Mouse (Mus musculus): ENCODE results near the gene Gcsam. TPM values are rescaled to one million over a fixed set of nuclear protein-coding genes. Genes with fewer than 3 reads are reported as not detected.

Gene Gcsam
- polyA plus RNA-seq, 1 experiment from 2014 or later, result 0.15 TPM

- Histone ChIP-seq H3K9ac (ENCODE audit: low read length) (no peak overlapping the region), H3K4me3 (ENCODE audit: control insufficient read depth in 1 of 2, insufficient read depth in 1 of 2, low read depth in 1 of 2, low read length in 2 of 2) (no peak overlapping the region)
- 44% methylated on average over 6 of the region's 6 CpGs for WGBS
Observed at GRCm38 (mm10) chr16:45644380-45644779, 34.2 kb downstream of the Gcsam start.

GRCm38 (mm10) chr16:45651497-45651896, 41.3 kb downstream of the Gcsam start:
- peaks cover 7% of the 10 kb centered on the region in 2 experiments; a peak in 2 of 4 replicates for H3K4me1 ChIP-seq (ENCODE audit: control insufficient read depth in 2 of 2, insufficient read depth in 2 of 2, low read length in 2 of 2)
- peaks cover 6% of the 10 kb centered on the region; the same call in 1 of the 2 replicates for H3K27me3 ChIP-seq (ENCODE audit: control insufficient read depth, insufficient read depth, low read length)
- no peak overlapping the region for H3K27ac ChIP-seq (replicated peaks in 1 of 2; ENCODE audit: control insufficient read depth in 1 of 2, insufficient read depth in 1 of 2, low read depth in 2 of 2, low read length in 2 of 2)
- WGBS, result 56% methylated on average over 2 of the region's 2 CpGs
- no peak overlapping the region for H3K4me2 ChIP-seq (ENCODE audit: low read length)
- no peak overlapping the region for H3K9ac ChIP-seq (ENCODE audit: low read length)
- H3K36me3 ChIP-seq (ENCODE audit: control insufficient read depth, insufficient read depth, low read length), result no peaks in the 10 kb centered on the region
- ATAC-seq (ENCODE audit: insufficient number of reproducible peaks, insufficient read depth, low FRiP score, low read depth), result no peak
- H3K9me3 ChIP-seq (ENCODE audit: control insufficient read depth, low read length), result no peaks in the 10 kb centered on the region
- H3K4me3 ChIP-seq (ENCODE audit: control insufficient read depth in 1 of 2, insufficient read depth in 1 of 2, low read depth in 1 of 2, low read length in 2 of 2), result no peak overlapping the region

More at GRCm38 (mm10) chr16:45644380-45644779, 34.2 kb downstream of the Gcsam start:
- H3K27ac ChIP-seq (replicated peaks in 1 of 2; ENCODE audit: control insufficient read depth in 1 of 2, insufficient read depth in 1 of 2, low read depth in 2 of 2, low read length in 2 of 2), result no peak overlapping the region
- no peaks in the 10 kb centered on the region for H3K4me1 ChIP-seq (ENCODE audit: control insufficient read depth in 2 of 2, insufficient read depth in 2 of 2, low read length in 2 of 2)
- H3K27me3 ChIP-seq (ENCODE audit: control insufficient read depth, insufficient read depth, low read length), result no peaks in the 10 kb centered on the region
- H3K4me2 ChIP-seq (ENCODE audit: low read length), result no peak overlapping the region
- no peak for ATAC-seq (ENCODE audit: insufficient number of reproducible peaks, insufficient read depth, low FRiP score, low read depth)
- H3K9me3 ChIP-seq (ENCODE audit: control insufficient read depth, low read length), result no peaks in the 10 kb centered on the region
- no peaks in the 10 kb centered on the region for H3K36me3 ChIP-seq (ENCODE audit: control insufficient read depth, insufficient read depth, low read length)

GRCm38 (mm10) chr16:45653009-45653933, 43.1 kb downstream of the Gcsam start:
- Histone ChIP-seq H3K4me3 (ENCODE audit: control insufficient read depth in 1 of 2, insufficient read depth in 1 of 2, low read depth in 1 of 2, low read length in 2 of 2) (peak overlapping the region; percentile 39 to 43), H3K9ac (ENCODE audit: low read length) (peak overlapping the region; percentile 54), H3K4me1 (ENCODE audit: control insufficient read depth in 2 of 2, insufficient read depth in 2 of 2, low read length in 2 of 2) (peaks cover 7% of the 10 kb centered on the region in 2 experiments; a peak in 2 of 4 replicates), H3K27me3 (ENCODE audit: control insufficient read depth, insufficient read depth, low read length) (peaks cover 6% of the 10 kb centered on the region; the same call in 1 of the 2 replicates), H3K36me3 (ENCODE audit: control insufficient read depth, insufficient read depth, low read length) (no peaks in the 10 kb centered on the region), H3K27ac (replicated peaks in 1 of 2; ENCODE audit: control insufficient read depth in 1 of 2, insufficient read depth in 1 of 2, low read depth in 2 of 2, low read length in 2 of 2) (no peak overlapping the region), H3K4me2 (ENCODE audit: low read length) (peak overlapping the region; percentile 87), H3K9me3 (ENCODE audit: control insufficient read depth, low read length) (no peaks in the 10 kb centered on the region)
- 9% methylated on average over 17 of the region's 17 CpGs for WGBS
- no peak; the same call in 1 of the 2 replicates for ATAC-seq (ENCODE audit: insufficient number of reproducible peaks, insufficient read depth, low FRiP score, low read depth)

- peaks cover 7% of the 10 kb centered on the region in 2 experiments; a peak in 2 of 4 replicates for H3K4me1 ChIP-seq (ENCODE audit: control insufficient read depth in 2 of 2, insufficient read depth in 2 of 2, low read length in 2 of 2)
- H3K36me3 ChIP-seq (ENCODE audit: control insufficient read depth, insufficient read depth, low read length), result no peaks in the 10 kb centered on the region
- H3K4me3 ChIP-seq (ENCODE audit: control insufficient read depth in 1 of 2, insufficient read depth in 1 of 2, low read depth in 1 of 2, low read length in 2 of 2), result peak within 1 kb of the TSS; percentile 39 to 43
- WGBS, result 5% methylated on average over 20 of the region's 20 CpGs
- H3K27me3 ChIP-seq (ENCODE audit: control insufficient read depth, insufficient read depth, low read length), result peaks cover 6% of the 10 kb centered on the region; the same call in 1 of the 2 replicates
- no peak within 1 kb of the TSS for H3K27ac ChIP-seq (replicated peaks in 1 of 2; ENCODE audit: control insufficient read depth in 1 of 2, insufficient read depth in 1 of 2, low read depth in 2 of 2, low read length in 2 of 2)
- H3K4me2 ChIP-seq (ENCODE audit: low read length), result peak within 1 kb of the TSS; percentile 87
- no peak for ATAC-seq (ENCODE audit: insufficient number of reproducible peaks, insufficient read depth, low FRiP score, low read depth)
- H3K9me3 ChIP-seq (ENCODE audit: control insufficient read depth, low read length), result no peaks in the 10 kb centered on the region
- peak within 1 kb of the TSS; percentile 54 for H3K9ac ChIP-seq (ENCODE audit: low read length)
Observed at GRCm38 (mm10) chr16:45653934-45654332, 43.8 kb downstream of the Gcsam start, which contains the start of gene BC016579. Gene BC016579 (minus strand): TSS chr16:45654068.

GRCm38 (mm10) chr16:45654465-45654864, 44.3 kb downstream of the Gcsam start:
- Histone ChIP-seq H3K4me3 (ENCODE audit: control insufficient read depth in 1 of 2, insufficient read depth in 1 of 2, low read depth in 1 of 2, low read length in 2 of 2) (no peak overlapping the region; a peak in 1 of 4 replicates), H3K27ac (replicated peaks in 1 of 2; ENCODE audit: control insufficient read depth in 1 of 2, insufficient read depth in 1 of 2, low read depth in 2 of 2, low read length in 2 of 2) (no peak overlapping the region), H3K9me3 (ENCODE audit: control insufficient read depth, low read length) (no peaks in the 10 kb centered on the region), H3K4me2 (ENCODE audit: low read length) (peak overlapping the region; percentile 87), H3K9ac (ENCODE audit: low read length) (no peak overlapping the region), H3K4me1 (ENCODE audit: control insufficient read depth in 2 of 2, insufficient read depth in 2 of 2, low read length in 2 of 2) (peaks cover 7% of the 10 kb centered on the region in 2 experiments; a peak in 2 of 4 replicates), H3K27me3 (ENCODE audit: control insufficient read depth, insufficient read depth, low read length) (peaks cover 6% of the 10 kb centered on the region; the same call in 1 of the 2 replicates), H3K36me3 (ENCODE audit: control insufficient read depth, insufficient read depth, low read length) (no peaks in the 10 kb centered on the region)
- 64% methylated on average over 9 of the region's 9 CpGs for WGBS
- ATAC-seq (ENCODE audit: insufficient number of reproducible peaks, insufficient read depth, low FRiP score, low read depth), result no peak

- Histone ChIP-seq H3K4me3 (ENCODE audit: control insufficient read depth in 1 of 2, insufficient read depth in 1 of 2, low read depth in 1 of 2, low read length in 2 of 2) (no peak overlapping the region), H3K4me2 (ENCODE audit: low read length) (no peak overlapping the region), H3K27ac (replicated peaks in 1 of 2; ENCODE audit: control insufficient read depth in 1 of 2, insufficient read depth in 1 of 2, low read depth in 2 of 2, low read length in 2 of 2) (no peak overlapping the region), H3K9me3 (ENCODE audit: control insufficient read depth, low read length) (no peaks in the 10 kb centered on the region), H3K9ac (ENCODE audit: low read length) (no peak overlapping the region), H3K27me3 (ENCODE audit: control insufficient read depth, insufficient read depth, low read length) (peaks cover 6% of the 10 kb centered on the region; the same call in 1 of the 2 replicates), H3K4me1 (ENCODE audit: control insufficient read depth in 2 of 2, insufficient read depth in 2 of 2, low read length in 2 of 2) (peaks cover 7% of the 10 kb centered on the region in 2 experiments; a peak in 2 of 4 replicates), H3K36me3 (ENCODE audit: control insufficient read depth, insufficient read depth, low read length) (no peaks in the 10 kb centered on the region)
- no peak for ATAC-seq (ENCODE audit: insufficient number of reproducible peaks, insufficient read depth, low FRiP score, low read depth)
- 84% methylated on average over 12 of the region's 12 CpGs for WGBS
Observed at GRCm38 (mm10) chr16:45657574-45658159, 47.5 kb downstream of the Gcsam start.

GRCm38 (mm10) chr16:45658248-45658647, 48.1 kb downstream of the Gcsam start:
- H3K4me3 ChIP-seq (ENCODE audit: control insufficient read depth in 1 of 2, insufficient read depth in 1 of 2, low read depth in 1 of 2, low read length in 2 of 2), result no peak overlapping the region
- H3K27me3 ChIP-seq (ENCODE audit: control insufficient read depth, insufficient read depth, low read length), result peaks cover 6% of the 10 kb centered on the region; the same call in 1 of the 2 replicates
- WGBS, result 92% methylated on average over 1 of the region's 1 CpGs
- H3K36me3 ChIP-seq (ENCODE audit: control insufficient read depth, insufficient read depth, low read length), result no peaks in the 10 kb centered on the region
- no peak for ATAC-seq (ENCODE audit: insufficient number of reproducible peaks, insufficient read depth, low FRiP score, low read depth)
- H3K27ac ChIP-seq (replicated peaks in 1 of 2; ENCODE audit: control insufficient read depth in 1 of 2, insufficient read depth in 1 of 2, low read depth in 2 of 2, low read length in 2 of 2), result no peak overlapping the region
- H3K4me1 ChIP-seq (ENCODE audit: control insufficient read depth in 2 of 2, insufficient read depth in 2 of 2, low read length in 2 of 2), result peaks cover under 1 to 6% of the 10 kb centered on the region in 2 experiments; a peak in 2 of 4 replicates
- H3K9ac ChIP-seq (ENCODE audit: low read length), result no peak overlapping the region
- no peaks in the 10 kb centered on the region for H3K9me3 ChIP-seq (ENCODE audit: control insufficient read depth, low read length)
- no peak overlapping the region for H3K4me2 ChIP-seq (ENCODE audit: low read length)
